Mouse (Mus musculus): Measurements from ENCODE around the gene Plcb1. TPM values are rescaled to one million over a fixed set of nuclear protein-coding genes. Genes with fewer than 3 reads are reported as not detected.

Gene Plcb1
- polyA plus RNA-seq, 1 experiment from 2014 or later: 5.2 TPM

DNA sequence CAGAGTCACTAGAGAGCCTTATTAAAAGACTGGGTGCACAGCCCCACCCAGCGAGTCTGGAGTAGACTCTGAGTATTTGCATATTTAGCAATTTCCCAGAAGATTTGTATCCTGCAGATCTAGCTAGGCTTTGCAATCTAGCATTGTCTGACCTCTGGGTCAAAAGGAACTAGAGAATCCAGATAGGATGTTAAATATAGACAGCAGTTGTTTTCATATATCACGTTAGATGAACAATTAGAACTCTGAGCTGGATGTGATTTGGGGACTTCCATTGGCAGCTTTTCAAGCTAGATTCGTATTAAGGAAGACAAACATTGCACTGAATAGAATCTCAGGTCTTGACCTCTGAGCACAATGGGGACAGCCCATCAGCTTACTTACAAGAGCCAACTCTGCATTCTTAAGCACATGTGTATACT lies 439.7 kb downstream of the Plcb1 start:
- Histone ChIP-seq H3K4me2 (no peak overlapping the region), H3K36me3 (no peaks in the 10 kb centered on the region), H3K27ac (no peak overlapping the region), H3K4me3 (no peak overlapping the region), H3K9ac (no peak overlapping the region), H3K4me1 (replicated peaks) (0 out of 2 replicates have a peak, but pooled peaks cover 7% of the 10 kb centered on the region), H3K9me3 (replicated peaks) (no peaks in the 10 kb centered on the region), H3K27me3 (no peaks in the 10 kb centered on the region)
- WGBS: 40% methylated on average over 3 of the region's 3 CpGs
- ATAC-seq (replicated peaks; ENCODE audit: insufficient number of reproducible peaks, insufficient read depth, low FRiP score, low read depth): no peak

DNA sequence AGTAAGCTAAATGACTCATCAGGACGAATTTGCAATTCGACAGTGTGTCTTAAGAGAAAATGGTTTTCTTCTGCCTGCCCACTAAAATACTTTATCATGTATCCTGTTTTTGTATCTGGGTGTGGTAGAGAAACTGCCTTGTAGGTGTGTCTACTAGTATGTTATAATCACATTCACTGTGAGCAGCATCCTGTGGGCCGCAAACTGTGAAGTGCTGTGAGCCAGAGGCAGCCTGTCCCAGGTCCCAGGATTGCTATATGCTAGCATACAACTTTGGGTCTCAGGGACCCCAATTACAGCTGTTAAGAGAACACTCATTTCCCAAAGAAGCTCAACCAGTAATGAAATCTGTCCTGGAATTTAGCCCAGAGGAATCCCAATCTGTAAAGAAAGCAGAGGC lies 444.4 kb downstream of the Plcb1 start:
- no peak overlapping the region for H3K4me3 ChIP-seq
- ATAC-seq (replicated peaks; ENCODE audit: insufficient number of reproducible peaks, insufficient read depth, low FRiP score, low read depth): no peak
- 68% methylated on average over 3 of the region's 3 CpGs for WGBS
- no peaks in the 10 kb centered on the region for H3K9me3 ChIP-seq (replicated peaks)
- H3K27ac ChIP-seq: no peak overlapping the region
- H3K27me3 ChIP-seq: no peaks in the 10 kb centered on the region
- 0 out of 2 replicates have a peak, but pooled peaks cover under 1% of the 10 kb centered on the region for H3K4me1 ChIP-seq (replicated peaks)
- H3K4me2 ChIP-seq: no peak overlapping the region
- H3K9ac ChIP-seq: no peak overlapping the region
- H3K36me3 ChIP-seq: no peaks in the 10 kb centered on the region

DNA sequence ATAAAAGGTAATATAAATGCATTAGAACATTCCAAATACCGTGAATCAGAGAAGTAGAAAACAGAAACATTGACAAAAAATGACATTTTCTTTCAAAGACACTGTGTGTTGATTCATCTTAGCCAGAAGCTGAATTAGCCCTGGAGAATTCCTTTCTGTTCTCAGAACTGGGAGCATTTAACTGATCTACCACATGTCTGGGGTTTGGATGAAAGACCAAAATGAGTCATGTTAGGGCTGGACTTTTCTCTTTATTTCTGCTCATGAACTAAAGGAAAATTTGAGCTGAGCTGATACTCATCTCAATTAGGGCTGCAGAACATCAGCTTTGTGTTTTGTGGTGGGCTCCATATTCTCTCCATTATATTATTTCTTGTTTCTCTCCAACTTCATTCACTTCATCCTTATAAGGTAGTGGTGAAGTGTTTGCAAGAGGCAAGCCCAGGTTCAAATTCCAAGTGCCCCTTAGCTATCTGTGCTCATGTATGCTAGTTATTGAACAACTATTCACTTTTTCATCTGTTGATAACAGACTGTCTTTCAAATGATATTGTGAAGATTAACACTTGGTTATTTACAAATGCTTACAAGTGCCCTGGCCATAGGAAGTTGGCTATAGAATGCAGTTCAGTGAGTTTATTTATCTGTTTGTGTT lies 456.9 kb downstream of the Plcb1 start:
- WGBS: 70% methylated on average over 1 of the region's 1 CpGs
- Histone ChIP-seq H3K9ac (no peak overlapping the region), H3K4me1 (replicated peaks) (no peaks in the 10 kb centered on the region)

DNA sequence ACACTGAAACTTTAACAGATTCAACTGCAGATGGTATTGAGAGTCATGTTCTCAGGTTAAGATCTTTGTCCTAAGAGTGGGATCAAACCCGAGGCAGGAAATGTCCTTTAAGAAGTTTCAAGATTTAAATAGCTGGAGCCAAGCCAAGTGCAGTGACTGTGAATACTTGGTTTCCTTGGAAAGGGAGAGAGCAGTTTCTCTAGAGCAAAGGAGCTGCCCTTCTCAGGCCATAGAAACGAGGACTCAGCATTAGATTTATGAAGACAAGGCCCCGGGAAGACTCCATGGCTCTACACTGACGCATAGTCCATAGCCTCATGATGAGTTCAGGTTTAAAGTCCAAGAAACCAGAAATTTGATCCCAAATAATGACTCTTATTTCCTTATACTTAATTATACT lies 457.9 kb downstream of the Plcb1 start:
- Histone ChIP-seq H3K4me1 (replicated peaks) (no peaks in the 10 kb centered on the region), H3K4me2 (no peak overlapping the region), H3K9me3 (replicated peaks) (no peaks in the 10 kb centered on the region), H3K9ac (no peak overlapping the region), H3K4me3 (no peak overlapping the region), H3K27ac (no peak overlapping the region), H3K27me3 (no peaks in the 10 kb centered on the region), H3K36me3 (no peaks in the 10 kb centered on the region)
- no peak for ATAC-seq (replicated peaks; ENCODE audit: insufficient number of reproducible peaks, insufficient read depth, low FRiP score, low read depth)
- 59% methylated on average over 4 of the region's 4 CpGs for WGBS

More for the DNA sequence above, 456.9 kb downstream of the Plcb1 start:
- no peaks in the 10 kb centered on the region for H3K27me3 ChIP-seq
- H3K9me3 ChIP-seq (replicated peaks): no peaks in the 10 kb centered on the region
- no peak overlapping the region for H3K4me2 ChIP-seq
- ATAC-seq (replicated peaks; ENCODE audit: insufficient number of reproducible peaks, insufficient read depth, low FRiP score, low read depth): no peak
- H3K4me3 ChIP-seq: no peak overlapping the region
- H3K27ac ChIP-seq: no peak overlapping the region
- H3K36me3 ChIP-seq: no peaks in the 10 kb centered on the region

DNA sequence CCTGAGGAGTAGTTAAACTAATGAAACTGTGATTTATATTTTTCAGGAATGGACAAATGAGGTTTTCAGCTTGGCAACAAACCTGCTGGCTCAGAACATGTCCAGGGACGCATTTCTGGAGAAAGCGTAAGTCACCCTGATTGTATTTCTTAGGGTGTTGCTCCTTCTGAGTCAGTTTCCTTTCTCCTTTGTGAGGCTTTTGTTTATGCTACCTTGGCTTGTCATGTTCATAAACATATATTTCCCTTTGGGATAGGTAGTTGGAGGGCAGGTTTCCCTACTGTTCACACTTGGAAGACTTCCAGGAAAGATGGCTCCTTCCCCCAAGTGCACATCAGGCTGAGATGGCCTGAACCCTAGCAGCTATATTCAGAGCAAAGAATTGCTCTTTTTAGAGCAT lies 464.1 kb downstream of the Plcb1 start:
- H3K4me3 ChIP-seq: no peak overlapping the region
- no peak for ATAC-seq (replicated peaks; ENCODE audit: insufficient number of reproducible peaks, insufficient read depth, low FRiP score, low read depth)
- H3K4me1 ChIP-seq (replicated peaks): no peaks in the 10 kb centered on the region
- no peak overlapping the region for H3K9ac ChIP-seq
- H3K9me3 ChIP-seq (replicated peaks): no peaks in the 10 kb centered on the region
- H3K27me3 ChIP-seq: no peaks in the 10 kb centered on the region
- WGBS: 78% methylated on average over 2 of the region's 2 CpGs
- no peaks in the 10 kb centered on the region for H3K36me3 ChIP-seq
- H3K27ac ChIP-seq: no peak overlapping the region
- H3K4me2 ChIP-seq: no peak overlapping the region

DNA sequence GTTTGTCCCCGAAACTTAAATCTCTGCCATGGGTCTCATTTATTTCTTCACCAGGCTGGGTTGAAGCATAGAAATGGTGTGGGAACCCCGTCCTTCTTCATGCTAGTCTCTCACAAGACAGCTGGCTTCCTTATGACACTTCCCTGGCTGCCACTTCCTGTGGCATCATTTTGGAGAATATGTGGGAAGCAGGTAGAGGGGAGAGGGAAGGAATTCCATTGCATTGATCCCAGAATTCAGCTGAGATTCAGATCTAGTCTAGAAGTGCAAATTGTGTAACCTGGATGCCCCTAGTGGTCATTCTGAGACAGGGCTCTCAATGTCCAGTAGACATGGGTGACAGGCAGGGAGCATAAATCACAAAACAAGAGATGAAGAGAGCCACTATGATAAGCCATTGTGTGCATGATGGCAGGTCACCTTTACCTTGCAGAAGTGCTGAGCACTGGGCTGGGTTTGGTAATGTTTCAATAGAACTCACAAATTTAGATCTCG lies 466.0 kb downstream of the Plcb1 start:
- no peaks in the 10 kb centered on the region for H3K9me3 ChIP-seq (replicated peaks)
- H3K4me1 ChIP-seq (replicated peaks): no peaks in the 10 kb centered on the region
- ATAC-seq (replicated peaks; ENCODE audit: insufficient number of reproducible peaks, insufficient read depth, low FRiP score, low read depth): no peak
- no peak overlapping the region for H3K27ac ChIP-seq
- no peaks in the 10 kb centered on the region for H3K27me3 ChIP-seq
- H3K9ac ChIP-seq: no peak overlapping the region
- 85% methylated on average over 3 of the region's 3 CpGs for WGBS
- no peaks in the 10 kb centered on the region for H3K36me3 ChIP-seq
- no peak overlapping the region for H3K4me2 ChIP-seq
- no peak overlapping the region for H3K4me3 ChIP-seq

DNA sequence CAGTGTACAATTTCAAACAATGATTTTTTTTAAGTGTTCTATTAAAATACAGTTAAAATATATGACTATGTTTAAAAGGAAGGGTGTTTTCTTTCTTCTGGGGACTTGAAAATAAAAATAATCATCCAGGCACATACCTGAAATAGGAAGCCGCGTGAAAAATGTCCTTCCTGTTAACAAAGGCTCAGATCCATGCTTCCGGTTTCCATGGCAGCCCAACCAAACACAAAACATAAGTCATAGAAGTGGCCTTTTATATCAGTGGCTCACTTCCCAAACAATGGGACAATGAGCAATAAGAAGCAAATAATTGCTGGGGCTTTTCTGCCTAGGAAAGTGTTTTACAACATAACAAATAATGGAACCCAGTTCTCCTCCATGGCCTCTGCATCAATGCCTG lies 473.3 kb downstream of the Plcb1 start:
- Histone ChIP-seq H3K4me3 (no peak overlapping the region), H3K27me3 (no peaks in the 10 kb centered on the region), H3K4me1 (replicated peaks) (no peaks in the 10 kb centered on the region), H3K27ac (0 out of 2 replicates have a peak overlapping the region, but pooled peaks have one; percentile 27), H3K9me3 (replicated peaks) (no peaks in the 10 kb centered on the region), H3K36me3 (no peaks in the 10 kb centered on the region), H3K9ac (no peak overlapping the region), H3K4me2 (no peak overlapping the region)
- WGBS: 75% methylated on average over 3 of the region's 3 CpGs
- no peak for ATAC-seq (replicated peaks; ENCODE audit: insufficient number of reproducible peaks, insufficient read depth, low FRiP score, low read depth)

DNA sequence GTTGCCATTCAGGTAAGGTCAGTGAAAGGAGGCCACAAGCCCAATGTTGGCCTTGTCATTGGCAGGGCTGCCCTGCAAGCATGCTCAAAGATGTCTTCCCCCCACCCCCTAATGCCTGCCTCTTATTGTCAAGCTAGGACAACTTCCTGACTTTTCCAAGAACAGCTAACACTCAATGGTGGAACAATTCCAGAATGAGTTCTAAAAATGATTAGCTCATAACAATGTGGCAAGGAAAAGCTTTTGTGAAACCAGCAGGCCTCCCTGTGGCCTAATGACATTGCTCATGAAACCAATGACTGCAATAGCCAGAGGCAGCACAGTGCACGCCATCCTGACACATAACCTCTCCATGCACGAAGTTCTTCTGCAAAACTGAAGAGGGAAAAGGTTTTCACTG lies 478.1 kb downstream of the Plcb1 start:
- no peak for ATAC-seq (replicated peaks; ENCODE audit: insufficient number of reproducible peaks, insufficient read depth, low FRiP score, low read depth)
- Histone ChIP-seq H3K27me3 (no peaks in the 10 kb centered on the region), H3K27ac (no peak overlapping the region), H3K4me2 (no peak overlapping the region), H3K4me3 (no peak overlapping the region), H3K9ac (no peak overlapping the region), H3K36me3 (no peaks in the 10 kb centered on the region), H3K4me1 (replicated peaks) (no peaks in the 10 kb centered on the region), H3K9me3 (replicated peaks) (no peaks in the 10 kb centered on the region)
- 83% methylated on average over 2 of the region's 2 CpGs for WGBS

DNA sequence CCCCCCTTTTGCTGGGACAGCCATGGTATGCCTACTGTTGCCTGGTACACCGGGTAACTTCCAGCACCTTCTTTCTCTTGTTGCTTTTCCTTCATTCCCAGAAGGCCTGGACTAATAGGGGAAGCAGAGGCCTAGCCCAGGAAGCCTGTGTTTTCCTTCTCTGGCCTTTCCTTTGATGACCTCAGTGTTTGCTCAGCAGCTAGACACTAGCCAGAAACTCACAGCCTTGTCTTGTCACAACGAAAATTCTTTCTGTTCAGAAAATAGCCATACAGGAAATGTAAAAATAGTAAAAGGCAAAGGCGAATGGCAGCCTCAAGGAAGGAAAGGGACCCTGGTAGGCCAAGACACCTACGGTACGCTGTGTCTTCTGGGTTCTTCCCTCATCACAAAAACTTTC lies 489.1 kb downstream of the Plcb1 start:
- H3K4me1 ChIP-seq (replicated peaks): peaks cover 12% of the 10 kb centered on the region; the same call in 1 of the 2 replicates
- H3K9ac ChIP-seq: no peak overlapping the region
- peak overlapping the region; percentile 37; the same call in 1 of the 2 replicates for H3K27ac ChIP-seq
- no peak overlapping the region for H3K4me3 ChIP-seq
- no peak; the same call in 1 of the 2 replicates for ATAC-seq (replicated peaks; ENCODE audit: insufficient number of reproducible peaks, insufficient read depth, low FRiP score, low read depth)
- 43% methylated on average over 5 of the region's 5 CpGs for WGBS
- H3K9me3 ChIP-seq (replicated peaks): no peaks in the 10 kb centered on the region
- no peaks in the 10 kb centered on the region for H3K27me3 ChIP-seq
- no peaks in the 10 kb centered on the region for H3K36me3 ChIP-seq
- no peak overlapping the region for H3K4me2 ChIP-seq

DNA sequence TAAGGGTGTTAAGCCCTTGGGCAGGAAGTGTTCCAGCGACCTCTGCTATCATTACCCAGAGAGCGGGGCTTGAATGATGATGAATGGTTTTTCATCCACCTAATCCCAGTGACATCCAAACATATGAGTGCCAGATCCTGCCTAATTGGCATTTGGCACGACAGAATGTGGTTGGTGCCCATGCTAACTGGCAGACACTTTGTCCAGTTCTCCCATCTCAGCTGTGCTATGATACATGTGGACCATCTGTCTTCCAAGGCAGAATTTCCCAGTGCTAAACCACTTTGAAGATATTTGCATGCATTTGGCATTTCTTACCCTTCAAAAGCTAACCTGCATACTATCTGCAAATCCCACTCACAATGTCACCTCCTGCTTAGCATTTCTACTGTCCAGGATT lies 492.6 kb downstream of the Plcb1 start:
- 44% methylated on average over 3 of the region's 3 CpGs for WGBS
- H3K4me1 ChIP-seq (replicated peaks): peaks cover 12% of the 10 kb centered on the region; the same call in 1 of the 2 replicates
- no peak overlapping the region for H3K27ac ChIP-seq
- H3K9ac ChIP-seq: no peak overlapping the region
- no peak overlapping the region for H3K4me2 ChIP-seq
- no peaks in the 10 kb centered on the region for H3K9me3 ChIP-seq (replicated peaks)
- no peak for ATAC-seq (replicated peaks; ENCODE audit: insufficient number of reproducible peaks, insufficient read depth, low FRiP score, low read depth)
- no peaks in the 10 kb centered on the region for H3K36me3 ChIP-seq
- no peaks in the 10 kb centered on the region for H3K27me3 ChIP-seq
- no peak overlapping the region for H3K4me3 ChIP-seq

DNA sequence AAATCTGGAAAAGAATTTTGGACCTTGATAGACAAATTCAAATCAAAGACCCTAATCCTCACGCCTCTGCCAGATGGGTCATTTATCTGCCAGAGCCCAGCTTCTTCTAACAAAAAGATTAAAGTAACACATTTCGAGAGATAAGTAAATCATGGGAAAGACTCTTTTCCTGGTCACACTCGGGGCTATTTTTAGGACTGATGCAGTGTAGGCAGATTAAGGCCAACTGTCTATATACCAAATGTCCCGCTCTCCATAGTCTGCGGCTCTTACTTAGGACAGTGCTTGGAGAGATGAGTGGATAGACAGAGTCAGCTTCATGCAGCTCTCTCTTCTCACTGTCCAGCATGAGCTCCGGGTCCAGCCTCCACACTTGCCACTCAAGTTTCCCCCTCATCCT lies 493.2 kb downstream of the Plcb1 start:
- 17% methylated on average over 6 of the region's 6 CpGs for WGBS

DNA sequence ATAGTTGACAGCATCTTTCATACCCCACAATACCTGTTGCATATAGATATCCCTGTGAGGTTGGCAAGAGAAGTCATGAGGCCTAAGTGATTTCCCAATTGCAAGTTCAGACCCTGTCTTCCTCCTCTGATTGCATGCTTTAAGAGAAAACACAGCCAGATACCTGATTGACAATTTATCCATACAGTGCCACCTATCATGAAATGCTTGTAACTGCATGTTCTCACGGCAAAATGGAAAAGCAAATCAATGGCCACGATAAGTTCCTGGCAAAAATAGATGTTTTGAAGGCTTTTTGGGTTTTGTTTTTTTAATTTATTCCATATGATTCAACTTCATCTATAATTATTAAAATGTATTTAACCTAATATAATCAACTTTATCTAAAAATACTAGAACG lies 497.9 kb downstream of the Plcb1 start:
- 62% methylated on average over 3 of the region's 3 CpGs for WGBS
- no peak for ATAC-seq (replicated peaks; ENCODE audit: insufficient number of reproducible peaks, insufficient read depth, low FRiP score, low read depth)
- Histone ChIP-seq H3K4me3 (no peak overlapping the region), H3K36me3 (no peaks in the 10 kb centered on the region), H3K4me1 (replicated peaks) (0 out of 2 replicates have a peak, but pooled peaks cover 4% of the 10 kb centered on the region), H3K27me3 (no peaks in the 10 kb centered on the region), H3K9me3 (replicated peaks) (no peaks in the 10 kb centered on the region), H3K27ac (no peak overlapping the region), H3K9ac (no peak overlapping the region), H3K4me2 (no peak overlapping the region)

More for the DNA sequence above, 493.2 kb downstream of the Plcb1 start:
- Histone ChIP-seq H3K4me1 (replicated peaks) (peaks cover 12% of the 10 kb centered on the region; the same call in 1 of the 2 replicates), H3K27me3 (no peaks in the 10 kb centered on the region), H3K9me3 (replicated peaks) (no peaks in the 10 kb centered on the region), H3K27ac (no peak overlapping the region), H3K4me3 (no peak overlapping the region), H3K9ac (no peak overlapping the region), H3K36me3 (no peaks in the 10 kb centered on the region), H3K4me2 (no peak overlapping the region)
- no peak for ATAC-seq (replicated peaks; ENCODE audit: insufficient number of reproducible peaks, insufficient read depth, low FRiP score, low read depth)
